Mouse (Mus musculus): ENCODE measurements around the gene Cacna1c.

GRCm38 (mm10) chr6:119102936-119103335 lies 93.3 kb downstream of the Cacna1c start:
- no peak for TF ChIP-seq CTCF (IDR thresholded peaks at IDR 0.05; ENCODE audit: borderline replicate concordance, insufficient read depth, low read depth, low read length)
- TF ChIP-seq POLR2A (IDR thresholded peaks at IDR 0.05; ENCODE audit: borderline replicate concordance, insufficient read depth, low read length), result no peak
